Mouse (Mus musculus) heart, embryonic 12.5 days (tissue): Measurements from ENCODE around the gene Rnf145. TPM values are rescaled to one million over a fixed set of nuclear protein-coding genes. Genes with fewer than 3 reads are reported as not detected.

ENCODE experiments used
- ATAC-seq: fragments of 200-750 bp; cut with Nextera tagmentation; 2 replicates; pipeline ENCODE4 v1.8.0; 2017; ENCODE audit warnings: moderate TSS enrichment, moderate library complexity; ENCODE audit not compliant: insufficient number of reproducible peaks, low FRiP score
- H3K27ac ChIP-seq: fragments of 300-500 bp; sonication (generic); 2 replicates; pipeline ENCODE4 v1.5.1; 2016; ENCODE audit warnings: mild to moderate bottlenecking, moderate library complexity; ENCODE audit not compliant: poor library complexity, severe bottlenecking
- H3K27me3 ChIP-seq: fragments of 300-500 bp; sonication (generic); replicated peaks from 2 replicates; pipeline ENCODE4 v1.6.1; 2016; ENCODE audit warnings: mild to moderate bottlenecking, moderate library complexity
- H3K36me3 ChIP-seq: fragments of 300-500 bp; sonication (generic); 2 replicates; pipeline ENCODE4 v1.6.1; 2016; ENCODE audit warnings: mild to moderate bottlenecking, moderate library complexity
- H3K4me1 ChIP-seq: fragments of 300-500 bp; sonication (generic); replicated peaks from 2 replicates; pipeline ENCODE4 v1.6.1; 2016; ENCODE audit warnings: mild to moderate bottlenecking
- H3K4me2 ChIP-seq: fragments of 300-500 bp; sonication (generic); 2 replicates; pipeline ENCODE4 v1.6.1; 2016; ENCODE audit warnings: mild to moderate bottlenecking, moderate library complexity
- H3K4me3 ChIP-seq: fragments of 300-500 bp; sonication (generic); 2 replicates; pipeline ENCODE4 v1.5.1; 2016; ENCODE audit warnings: mild to moderate bottlenecking
- H3K9ac ChIP-seq: fragments of 300-500 bp; sonication (generic); 2 replicates; pipeline ENCODE4 v1.6.1; 2016; ENCODE audit warnings: mild to moderate bottlenecking, moderate library complexity
- H3K9me3 ChIP-seq: fragments of 300-500 bp; sonication (generic); replicated peaks from 2 replicates; pipeline ENCODE4 v1.6.1; 2016; ENCODE audit warnings: mild to moderate bottlenecking, moderate library complexity
- WGBS: fragments of 180-500 bp; shearing (Covaris S2); methylation state at CpG from one replicate; pipeline ENCODE4 v1.1.7; 2016; 5-methylcytosine and 5-hydroxymethylcytosine counted together
- polyA plus RNA-seq: library from polyadenylated mRNA; unstranded; fragments of >200 nt; fragmentation: Nextera tagmentation; extraction: Ambion mirVana; gene quantifications from 2 replicates; pipeline ENCODE4 v1.2.1, GENCODE M21; 2016

The Rnf145 gene
- polyA plus RNA-seq, 1 experiment from 2014 or later: 70.6 TPM

DNA sequence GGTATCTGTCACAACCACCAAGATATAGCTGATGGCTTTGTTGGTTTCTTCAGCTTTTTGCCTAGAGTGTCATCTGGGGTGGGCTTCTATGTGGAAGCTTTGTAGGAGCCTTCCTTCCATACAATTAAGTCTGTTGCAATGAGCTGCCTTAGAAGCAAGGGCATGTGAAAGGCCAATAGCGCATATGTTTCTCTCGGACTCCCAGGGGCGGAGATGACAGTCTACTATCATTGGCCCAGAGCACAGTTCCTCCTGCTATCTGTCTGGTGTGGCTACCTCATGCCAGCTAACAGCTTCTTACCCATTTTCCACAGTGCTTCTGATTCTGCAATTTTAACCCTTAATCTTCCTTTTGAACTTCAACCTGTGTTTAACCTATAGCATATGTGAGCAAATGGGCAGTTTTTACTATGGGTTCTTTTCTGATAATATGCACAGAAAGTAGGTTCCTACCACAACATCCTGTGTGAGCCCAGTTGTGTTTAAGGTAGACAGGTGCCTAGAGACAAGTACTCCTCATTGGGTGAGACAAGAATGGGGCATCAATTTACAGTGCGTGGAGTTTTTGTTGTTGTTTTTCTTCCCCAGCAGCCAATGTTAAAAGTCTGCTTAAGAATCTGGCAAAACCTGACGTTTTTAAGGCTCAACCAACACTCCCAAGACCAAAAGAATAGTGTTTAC, 24.0 kb upstream of the Rnf145 start:
- 0 out of 2 replicates have a peak, but pooled peaks cover 4% of the 10 kb centered on the region for H3K9me3 ChIP-seq
- WGBS: 81% methylated on average over 5 of the region's 5 CpGs
- H3K9ac ChIP-seq: no peak overlapping the region
- H3K4me2 ChIP-seq: no peak overlapping the region
- no peaks in the 10 kb centered on the region for H3K27me3 ChIP-seq
- no peak overlapping the region for H3K27ac ChIP-seq
- H3K4me3 ChIP-seq: no peak overlapping the region
- no peak for ATAC-seq
- peaks cover 10% of the 10 kb centered on the region; the same call in 1 of the 2 replicates for H3K4me1 ChIP-seq
- no peaks in the 10 kb centered on the region for H3K36me3 ChIP-seq

- H3K9ac ChIP-seq: no peak overlapping the region
- H3K36me3 ChIP-seq: no peaks in the 10 kb centered on the region
- no peaks in the 10 kb centered on the region for H3K27me3 ChIP-seq
- WGBS: 54% methylated on average over 3 of the region's 3 CpGs
- H3K27ac ChIP-seq: no peak overlapping the region
- H3K4me2 ChIP-seq: no peak overlapping the region
- ATAC-seq: no peak
- H3K9me3 ChIP-seq: 0 out of 2 replicates have a peak, but pooled peaks cover 4% of the 10 kb centered on the region
- H3K4me3 ChIP-seq: no peak overlapping the region
- peaks cover 10% of the 10 kb centered on the region; the same call in 1 of the 2 replicates for H3K4me1 ChIP-seq
These were observed 22.5 kb upstream of the Rnf145 start for GRCm38 (mm10) chr11:44496217-44496616.

DNA sequence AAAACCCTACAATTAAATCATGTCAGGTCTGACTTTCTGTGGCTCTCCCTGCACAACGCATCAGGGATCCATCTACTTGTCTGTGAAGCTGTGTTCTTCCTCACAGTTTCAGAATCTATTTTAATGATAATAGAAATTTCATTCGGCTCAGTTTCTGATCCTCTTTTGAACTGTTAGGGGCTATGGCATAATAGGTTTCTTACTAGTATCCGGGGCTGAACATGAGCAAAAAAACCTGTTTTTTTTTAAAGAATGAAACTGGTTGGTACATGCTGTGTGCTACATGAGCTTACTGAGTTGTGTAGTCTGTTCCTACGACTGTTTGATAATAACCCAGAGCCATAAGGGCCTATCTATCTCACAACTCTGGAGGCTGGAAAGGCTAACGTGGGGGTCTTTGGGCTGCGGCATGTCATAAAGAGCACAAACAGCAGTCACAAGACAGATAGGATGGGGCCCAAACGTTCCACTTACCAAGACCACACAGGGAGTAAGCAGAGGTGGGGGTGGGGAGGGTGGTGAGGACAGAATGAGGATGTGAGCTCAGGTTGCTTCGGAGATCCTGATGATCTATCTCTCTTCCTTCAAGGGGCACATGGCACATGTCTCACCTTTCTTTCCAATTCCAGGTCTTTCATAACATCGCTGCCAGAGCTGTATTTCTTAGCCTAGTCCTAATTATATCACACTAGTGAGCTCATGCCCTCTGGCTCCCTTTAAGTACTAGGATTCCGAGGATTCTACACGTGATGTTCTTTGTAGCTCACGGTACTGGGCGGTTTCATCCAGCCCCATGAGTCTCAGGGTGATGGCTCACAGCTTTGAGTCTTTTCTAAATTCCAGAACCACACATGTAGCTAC, 20.1 kb upstream of the Rnf145 start:
- Histone ChIP-seq H3K9me3 (no peaks in the 10 kb centered on the region), H3K9ac (no peak overlapping the region), H3K27me3 (no peaks in the 10 kb centered on the region), H3K4me1 (peaks cover 10% of the 10 kb centered on the region; the same call in 1 of the 2 replicates), H3K27ac (no peak overlapping the region), H3K4me3 (no peak overlapping the region), H3K36me3 (no peaks in the 10 kb centered on the region), H3K4me2 (no peak overlapping the region)
- ATAC-seq: no peak
- 53% methylated on average over 13 of the region's 13 CpGs for WGBS

DNA sequence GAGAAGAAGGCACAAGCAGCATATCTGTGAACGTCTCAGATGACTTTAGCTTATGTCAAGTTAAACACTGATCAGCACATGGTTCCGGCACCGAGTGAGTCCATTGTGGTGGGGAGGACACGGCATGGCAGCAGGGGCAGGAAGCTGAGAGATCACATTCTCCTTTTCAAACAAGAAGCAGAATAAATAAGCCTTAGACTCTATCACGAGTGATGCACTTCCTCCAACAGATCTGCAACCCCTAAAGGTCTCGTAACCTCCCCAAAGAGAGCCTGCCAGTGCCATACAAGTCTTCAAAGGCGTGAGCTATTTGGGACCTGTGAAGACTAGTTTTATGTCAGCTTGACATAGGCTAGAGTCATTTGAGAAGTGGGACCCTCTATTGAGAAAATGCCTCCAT, 17.8 kb upstream of the Rnf145 start:
- Histone ChIP-seq H3K27ac (no peak overlapping the region), H3K4me1 (peaks cover 8% of the 10 kb centered on the region; the same call in 1 of the 2 replicates)
- ATAC-seq: no peak

GRCm38 (mm10) chr11:44501477-44501876, 17.3 kb upstream of the Rnf145 start:
- no peak overlapping the region for H3K9ac ChIP-seq
- H3K4me2 ChIP-seq: no peak overlapping the region
- H3K9me3 ChIP-seq: no peaks in the 10 kb centered on the region
- 90% methylated on average over 2 of the region's 2 CpGs for WGBS
- H3K27ac ChIP-seq: no peak overlapping the region
- H3K4me3 ChIP-seq: no peak overlapping the region
- H3K4me1 ChIP-seq: peaks cover 4% of the 10 kb centered on the region; the same call in 1 of the 2 replicates
- H3K27me3 ChIP-seq: no peaks in the 10 kb centered on the region
- no peaks in the 10 kb centered on the region for H3K36me3 ChIP-seq
- ATAC-seq: no peak

More for the DNA sequence above, 17.8 kb upstream of the Rnf145 start:
- H3K36me3 ChIP-seq: no peaks in the 10 kb centered on the region
- WGBS: 70% methylated on average over 7 of the region's 7 CpGs
- no peaks in the 10 kb centered on the region for H3K9me3 ChIP-seq
- no peak overlapping the region for H3K4me2 ChIP-seq
- H3K9ac ChIP-seq: no peak overlapping the region
- H3K27me3 ChIP-seq: no peaks in the 10 kb centered on the region
- no peak overlapping the region for H3K4me3 ChIP-seq

- H3K4me2 ChIP-seq: no peak overlapping the region
- WGBS: 53% methylated on average over 5 of the region's 5 CpGs
- H3K4me1 ChIP-seq: peaks cover 4% of the 10 kb centered on the region; the same call in 1 of the 2 replicates
- H3K27ac ChIP-seq: no peak overlapping the region
- ATAC-seq: no peak
- no peak overlapping the region for H3K9ac ChIP-seq
- no peaks in the 10 kb centered on the region for H3K36me3 ChIP-seq
- no peak overlapping the region for H3K4me3 ChIP-seq
- no peaks in the 10 kb centered on the region for H3K27me3 ChIP-seq
- no peaks in the 10 kb centered on the region for H3K9me3 ChIP-seq
These were observed 15.8 kb upstream of the Rnf145 start for GRCm38 (mm10) chr11:44502931-44503330.

DNA sequence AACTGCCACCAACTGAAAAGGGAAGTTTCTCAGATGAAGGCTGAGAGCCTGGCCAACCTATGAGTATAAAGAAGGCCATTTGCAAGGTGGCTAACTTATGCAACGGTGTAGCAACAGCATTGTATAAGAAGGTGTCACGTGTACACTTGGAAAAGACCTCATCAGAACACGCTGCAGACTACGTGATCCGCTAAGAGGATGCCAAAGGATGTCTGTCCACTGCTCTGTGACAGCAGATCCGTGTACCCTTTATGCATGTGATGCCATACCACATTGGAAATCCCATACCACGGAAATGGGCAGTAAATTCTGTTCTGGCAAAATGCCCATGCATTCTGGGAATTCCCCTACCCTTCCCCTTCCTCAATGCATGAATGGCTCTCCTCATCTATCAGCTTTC, 14.6 kb upstream of the Rnf145 start:
- H3K36me3 ChIP-seq: no peaks in the 10 kb centered on the region
- H3K27ac ChIP-seq: no peak overlapping the region
- no peak overlapping the region for H3K4me3 ChIP-seq
- 0 out of 2 replicates have a peak, but pooled peaks cover 7% of the 10 kb centered on the region for H3K4me1 ChIP-seq
- no peak for ATAC-seq
- no peak overlapping the region for H3K9ac ChIP-seq
- no peak overlapping the region for H3K4me2 ChIP-seq
- no peaks in the 10 kb centered on the region for H3K9me3 ChIP-seq
- WGBS: 87% methylated on average over 7 of the region's 7 CpGs
- H3K27me3 ChIP-seq: no peaks in the 10 kb centered on the region

GRCm38 (mm10) chr11:44504761-44505160, 14.0 kb upstream of the Rnf145 start:
- H3K4me3 ChIP-seq: no peak overlapping the region
- H3K27me3 ChIP-seq: no peaks in the 10 kb centered on the region
- ATAC-seq: no peak
- WGBS: 81% methylated on average over 3 of the region's 3 CpGs
- no peaks in the 10 kb centered on the region for H3K9me3 ChIP-seq
- no peaks in the 10 kb centered on the region for H3K36me3 ChIP-seq
- H3K4me1 ChIP-seq: 0 out of 2 replicates have a peak, but pooled peaks cover 11% of the 10 kb centered on the region
- H3K27ac ChIP-seq: no peak overlapping the region
- no peak overlapping the region for H3K4me2 ChIP-seq
- no peak overlapping the region for H3K9ac ChIP-seq

- Histone ChIP-seq H3K4me3 (no peak overlapping the region), H3K4me2 (no peak overlapping the region), H3K4me1 (peaks cover 11% of the 10 kb centered on the region; the same call in 1 of the 2 replicates), H3K36me3 (no peaks in the 10 kb centered on the region), H3K27me3 (no peaks in the 10 kb centered on the region), H3K9me3 (no peaks in the 10 kb centered on the region), H3K9ac (no peak overlapping the region), H3K27ac (peak overlapping the region; percentile 61)
- peak; percentile 89 for ATAC-seq
- WGBS: 38% methylated on average over 4 of the region's 4 CpGs
These were observed 9.9 kb upstream of the Rnf145 start for GRCm38 (mm10) chr11:44508876-44509275.

DNA sequence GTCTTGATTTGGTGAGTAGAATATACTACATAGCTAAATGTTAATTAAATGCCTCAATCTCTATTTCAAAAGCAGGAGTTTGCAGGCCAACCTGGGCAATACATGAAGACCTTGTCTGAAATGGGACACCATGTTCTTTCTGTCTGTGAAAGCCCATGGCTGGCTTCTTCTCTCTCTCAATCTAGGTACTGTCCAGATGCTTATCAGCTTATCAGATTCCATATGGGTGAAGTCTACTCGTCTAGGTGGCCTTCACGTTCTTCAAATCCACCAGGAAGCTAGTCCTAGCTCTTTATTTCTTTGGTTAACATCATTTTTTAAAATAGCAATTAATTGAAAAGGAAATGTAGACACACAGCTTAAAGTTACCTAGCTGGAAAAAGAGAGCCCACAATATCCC, 8.9 kb upstream of the Rnf145 start:
- H3K4me1 ChIP-seq: peaks cover 11% of the 10 kb centered on the region; the same call in 1 of the 2 replicates
- no peak overlapping the region for H3K27ac ChIP-seq
- H3K4me3 ChIP-seq: no peak overlapping the region
- 82% methylated on average over 2 of the region's 2 CpGs for WGBS
- H3K9me3 ChIP-seq: no peaks in the 10 kb centered on the region
- H3K36me3 ChIP-seq: no peaks in the 10 kb centered on the region
- no peaks in the 10 kb centered on the region for H3K27me3 ChIP-seq
- no peak overlapping the region for H3K4me2 ChIP-seq
- no peak overlapping the region for H3K9ac ChIP-seq
- ATAC-seq: no peak

DNA sequence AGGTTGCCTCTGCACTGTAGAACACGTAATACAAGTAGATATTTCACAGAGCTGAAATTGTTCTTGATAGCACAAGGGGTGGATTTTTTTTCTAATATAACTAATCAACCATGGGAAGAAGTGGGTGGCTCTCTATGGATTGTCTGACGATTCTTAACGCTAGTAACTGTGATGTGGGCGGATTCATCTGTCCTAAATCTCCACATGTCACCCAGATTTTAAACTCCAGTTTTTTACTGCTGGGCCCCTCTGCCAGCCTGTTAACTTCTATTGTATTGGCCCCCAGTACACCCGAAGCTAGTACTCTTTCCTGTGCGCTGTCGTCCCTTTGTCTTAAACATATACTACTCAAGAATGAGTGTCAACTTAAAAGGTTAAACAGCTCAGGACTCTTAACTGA, 8.4 kb upstream of the Rnf145 start:
- Histone ChIP-seq H3K27ac (no peak overlapping the region), H3K36me3 (no peaks in the 10 kb centered on the region), H3K9me3 (no peaks in the 10 kb centered on the region), H3K4me2 (no peak overlapping the region), H3K4me1 (peaks cover 11% of the 10 kb centered on the region; the same call in 1 of the 2 replicates), H3K27me3 (no peaks in the 10 kb centered on the region), H3K4me3 (no peak overlapping the region), H3K9ac (no peak overlapping the region)
- no peak for ATAC-seq
- 80% methylated on average over 7 of the region's 7 CpGs for WGBS
